Mouse (Mus musculus) liver, embryonic 14.5 days (tissue): ENCODE data around the gene Adh5.

Source experiments
- CTCF ChIP-seq: IDR thresholded peaks from 2 replicates; pipeline ENCODE4 v1.5.1; 2016; ENCODE audit warnings: antibody characterized with exemption, low read depth, control low read depth
- EP300 ChIP-seq: IDR thresholded peaks from 2 replicates; pipeline ENCODE4 v1.6.1; 2016; ENCODE audit warnings: antibody characterized with exemption, low read depth

- TF ChIP-seq CTCF (no peak), EP300 (no peak)
Measured at GRCm38 (mm10) chr3:138405840-138406239, 37.1 kb upstream of the Adh5 start.
